ENCODE assay signal across 9 mouse cellular contexts in genomic region chr4:63840457-63840856, GRCm38 (mm10). TPM values are rescaled to one million over a fixed set of nuclear protein-coding genes. Genes with fewer than 3 reads are reported as not detected.
A peak's percentile ranks its signal among the peaks of the same experiment; 100 is the strongest.
DNase-seq lines count a peak whose midpoint lies in the region; ATAC-seq and TF ChIP-seq lines count a peak whose summit lies in the region.
"Had no signal": no experiment of that assay in that cellular context is flagged by ENCODE, and none has a peak within 500 bp of the region (broad histone marks: within the 10 kb centered on the region; RNA-seq: fewer than 3 reads in every experiment).

No protein-coding gene starts in this region.

- no peak overlapping the region for H3K27ac ChIP-seq in kidney, adult 2 months (ENCODE audit: insufficient read depth, low read depth, low read length)

- TF ChIP-seq POLR2A in kidney, adult 2 months (IDR thresholded peaks at IDR 0.05; ENCODE audit: low read depth, low read length), result no peak

- peak; percentile 96 to 99 for ATAC-seq in hematopoietic stem cell, adult 5-6 weeks (replicated peaks in 1 of 2; ENCODE audit: insufficient read depth in 1 of 2, low FRiP score in 2 of 2, low TSS enrichment in 1 of 2, low read depth in 1 of 2, poor library complexity in 2 of 2, severe bottlenecking in 2 of 2)

- no peak overlapping the region for H3K4me3 ChIP-seq in kidney, adult 2 months (ENCODE audit: insufficient read depth, low read depth, low read length)

- no peaks in the 10 kb centered on the region for H3K27me3 ChIP-seq in kidney, adult 2 months (replicated peaks; ENCODE audit: control insufficient read depth, insufficient read depth, low read length)

- DNase-seq in kidney, adult 2 months, result peak; percentile 21
- no peak for DNase-seq in kidney, adult 11 months
- DNase-seq in 416B (ENCODE audit: low read depth), result peak; percentile 23
- peak; percentile 57 for DNase-seq in CD4-positive, CD25-positive, alpha-beta regulatory T cell, adult 2 months (ENCODE audit: low read depth, low spot score)
- peak; percentile 50 for DNase-seq in retina, embryonic 14.5 days (ENCODE audit: low spot score)
- DNase-seq in cerebellum, adult 9-11 months, result no peak
- no peak for DNase-seq in urinary bladder, postnatal 25 days (ENCODE audit: low spot score)

- TF ChIP-seq CTCF in kidney, adult 2 months (conservative IDR thresholded peaks at IDR 0.05; ENCODE audit: insufficient read depth, insufficient read length, low read depth, low read length), result peak; percentile 30; the same call in 1 of the 2 replicates

- H3K36me3 ChIP-seq in kidney, adult 2 months (ENCODE audit: control insufficient read depth, insufficient read depth, low read length), result no peaks in the 10 kb centered on the region

- WGBS in kidney, adult 2 months, result 36% methylated on average over 5 of the region's 5 CpGs

- H3K4me1 ChIP-seq in kidney, adult 2 months (ENCODE audit: control insufficient read depth, insufficient read depth, low read length), result no peaks in the 10 kb centered on the region

RNA-seq across cellular contexts. Expression of gene Tnfsf8, which starts 20.7 kb away (rescaled TPM):
- polyA plus RNA-seq in kidney, adult 2 months (2012; rRNA removed), result 0.03 and 0.14 TPM in 2 replicates
- 1.8 and 3.7 TPM in 2 replicates for total RNA-seq in hematopoietic stem cell, adult 5-6 weeks (2017)
- polyA plus RNA-seq: neural tube, embryonic 14.5 days had no signal

Comparison
In these comparisons a context has a peak if more than half of its experiments do, and no peak if none do; other contexts are left out.
1. DNase-seq: peak in kidney, adult 2 months (single experiment), 416B (single experiment), CD4-positive, CD25-positive, alpha-beta regulatory T cell, adult 2 months (single experiment) and retina, embryonic 14.5 days (single experiment); none in kidney, adult 11 months (single experiment), cerebellum, adult 9-11 months (single experiment) and urinary bladder, postnatal 25 days (single experiment).